Mouse (Mus musculus) layer of hippocampus, adult 18-20 months (tissue): Measurements from ENCODE around the gene Asf1b. TPM values are rescaled to one million over a fixed set of nuclear protein-coding genes. Genes with fewer than 3 reads are reported as not detected.
A peak's percentile ranks its signal among the peaks of the same experiment; 100 is the strongest.
"Not testable (repeated sequence)": the region's sequence is repeated elsewhere in the genome, so short reads cannot be mapped to it uniquely, and the experiment has no call there.

Experiments
- DNase-seq, 2 experiments: peaks; one replicate each; pipeline ENCODE4 v3.0.0; 2022; ENCODE audit warnings: low spot score in 2 of 2
- total RNA-seq, 2 experiments: library from RNA; stranded (reverse); gene quantifications; 2 replicates each; pipeline ENCODE4 v1.2.3; 2021

Gene Asf1b
- total RNA-seq, 2 experiments from 2014 or later = 0.36 to 0.47 TPM

GRCm38 (mm10) chr8:83994030-83994429 lies 38.7 kb downstream of the Asf1b start:
- DNase-seq = no peak

DNA sequence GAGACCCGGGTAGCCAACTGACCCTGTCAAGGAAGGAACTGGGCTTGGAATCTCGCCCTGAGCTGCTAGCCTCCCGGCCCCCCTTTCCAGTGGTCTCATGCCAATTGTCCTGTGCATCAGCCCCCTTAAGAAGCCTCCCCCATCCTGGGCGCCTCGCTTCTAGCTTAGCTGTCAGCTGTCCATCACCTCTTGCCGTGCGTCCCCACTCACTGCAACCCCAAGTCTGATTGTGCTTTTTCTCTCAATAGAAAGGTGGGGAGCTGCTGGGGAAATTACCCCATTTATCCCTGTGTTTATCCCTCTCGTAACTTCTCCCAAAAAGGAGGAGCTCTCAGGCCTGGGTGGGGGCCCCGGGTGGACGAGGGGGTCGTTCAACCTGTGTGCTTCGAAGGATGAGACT lies 40.7 kb downstream of the Asf1b start:
- DNase-seq = no peak

- peak in 1 of 2 experiments; percentile 80 for DNase-seq
Measured at GRCm38 (mm10) chr8:83996567-83997505, 41.5 kb downstream of the Asf1b start.

GRCm38 (mm10) chr8:83997511-83998141 lies 42.3 kb downstream of the Asf1b start, which contains the start of gene Samd1:
Gene Samd1, plus strand, starts transcription at chr8:83997672.
- DNase-seq = peak in 1 of 2 experiments; percentile 59

- peak in 1 of 2 experiments; percentile 57 for DNase-seq
Measured at GRCm38 (mm10) chr8:83998231-83999056, 43.1 kb downstream of the Asf1b start.

- no peak for DNase-seq
Measured at GRCm38 (mm10) chr8:83999057-83999705, 43.9 kb downstream of the Asf1b start.

GRCm38 (mm10) chr8:83999825-84000224 lies 44.5 kb downstream of the Asf1b start:
- no peak for DNase-seq

DNA sequence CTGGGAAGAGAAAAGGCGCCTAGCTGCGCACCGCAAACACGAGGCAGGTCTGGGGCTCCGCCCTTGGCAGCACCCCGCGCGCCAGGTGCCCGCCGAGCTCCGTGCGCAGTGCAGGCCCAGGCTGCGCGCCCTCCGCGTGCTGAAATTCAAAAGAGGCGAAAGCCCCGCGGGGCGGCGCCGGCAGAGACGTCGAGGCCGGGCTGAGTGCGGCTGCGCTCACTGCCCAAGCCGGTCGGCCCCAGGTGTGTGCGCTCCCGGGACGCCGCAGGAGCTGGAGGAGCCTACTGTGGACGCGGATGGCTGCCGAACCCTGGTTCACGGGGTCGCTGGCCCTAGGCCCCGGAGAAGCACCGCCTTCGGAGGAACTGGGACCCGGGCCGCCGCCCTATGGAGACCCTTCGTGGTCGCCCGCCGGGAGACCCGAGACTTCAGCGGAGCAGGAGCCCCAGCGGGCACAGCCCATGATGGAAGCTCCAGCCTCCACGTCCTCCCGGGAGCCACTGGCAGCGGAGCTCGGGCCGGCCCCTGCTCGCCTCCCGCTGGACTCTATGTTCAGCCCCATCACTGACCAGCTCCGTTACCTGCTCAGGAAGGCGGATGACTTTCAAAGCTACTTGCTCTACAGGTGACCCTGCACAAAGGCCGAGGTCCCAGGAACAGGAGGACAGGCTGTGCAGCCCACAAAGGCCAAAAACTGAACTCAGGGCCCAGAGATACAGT lies 46.1 kb downstream of the Asf1b start, which contains the start of gene 1700067K01Rik:
Gene 1700067K01Rik, plus strand, starts transcription at position 222 of the 720 bp plus-strand sequence.
- DNase-seq = no peak

DNA sequence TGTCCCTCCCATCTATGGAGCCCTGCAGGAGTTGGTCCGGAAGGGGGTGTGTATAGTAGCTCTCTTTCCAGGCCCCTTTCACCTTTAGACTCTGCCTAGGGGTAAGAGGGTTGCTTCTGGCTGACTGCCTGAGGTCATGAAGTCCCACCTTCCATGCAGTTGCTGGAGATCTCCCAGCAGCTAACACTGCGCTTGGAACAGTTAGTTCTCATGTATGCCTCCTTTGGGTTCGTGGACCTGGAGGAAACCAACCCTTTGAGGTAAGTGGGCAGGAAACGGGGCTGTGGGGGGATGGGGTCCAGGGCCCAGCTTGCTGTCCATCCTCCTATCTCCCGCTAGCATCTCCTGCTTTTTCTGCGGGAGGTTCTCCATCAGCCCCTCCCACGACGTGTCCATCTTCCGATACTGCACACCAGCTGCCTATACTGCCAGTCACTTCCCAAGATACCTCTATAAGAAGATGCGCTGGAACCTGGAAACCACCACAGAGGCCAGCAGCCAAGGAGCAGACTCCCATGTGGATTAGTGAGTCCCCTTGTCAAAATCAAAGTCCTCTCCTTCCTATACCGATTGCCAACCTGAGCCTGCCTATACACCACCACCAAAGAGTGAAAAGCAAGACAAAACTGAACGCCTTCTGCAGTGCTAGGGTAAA lies 47.8 kb downstream of the Asf1b start:
- no peak for DNase-seq

- no peak for DNase-seq
Measured at GRCm38 (mm10) chr8:84003612-84004246, 48.4 kb downstream of the Asf1b start.

DNA sequence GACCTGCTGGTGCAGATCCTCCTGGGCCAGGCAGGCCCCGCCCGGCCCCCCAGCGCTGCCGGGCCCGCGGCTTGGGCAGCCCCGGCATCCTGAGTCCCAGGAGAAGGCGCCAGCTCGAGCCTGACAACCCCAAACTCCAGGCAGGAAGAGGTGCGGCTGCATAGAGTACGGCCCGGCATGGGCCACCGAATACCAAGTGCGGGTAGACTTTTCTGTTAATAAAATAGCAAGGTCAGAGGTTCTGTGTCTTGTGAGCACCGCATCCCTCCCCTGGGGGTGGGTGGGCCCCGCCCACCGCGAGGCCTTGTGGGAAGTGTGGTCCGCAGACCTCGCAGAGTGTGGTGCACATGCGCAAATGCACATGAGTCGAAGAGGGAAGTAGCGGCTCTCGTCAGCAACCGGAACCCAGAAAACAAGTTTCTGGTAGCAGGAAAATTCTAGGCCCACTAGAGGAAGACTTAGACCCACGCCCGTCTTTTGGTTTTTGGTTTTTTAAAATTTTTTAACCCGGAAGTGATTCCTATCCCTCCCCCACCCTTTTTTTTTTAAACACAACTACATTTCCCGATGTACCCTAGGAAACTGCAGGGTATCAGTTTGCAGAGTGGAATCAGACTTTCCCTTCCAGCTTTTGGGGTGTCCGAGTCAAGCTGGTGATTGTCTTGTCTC lies 49.4 kb downstream of the Asf1b start:
- peak; percentile 90 to 95 for DNase-seq

GRCm38 (mm10) chr8:84005502-84005901 lies 50.2 kb downstream of the Asf1b start:
- DNase-seq = not testable (repeated sequence)

GRCm38 (mm10) chr8:84008362-84008761 lies 53.1 kb downstream of the Asf1b start:
- no peak for DNase-seq

DNA sequence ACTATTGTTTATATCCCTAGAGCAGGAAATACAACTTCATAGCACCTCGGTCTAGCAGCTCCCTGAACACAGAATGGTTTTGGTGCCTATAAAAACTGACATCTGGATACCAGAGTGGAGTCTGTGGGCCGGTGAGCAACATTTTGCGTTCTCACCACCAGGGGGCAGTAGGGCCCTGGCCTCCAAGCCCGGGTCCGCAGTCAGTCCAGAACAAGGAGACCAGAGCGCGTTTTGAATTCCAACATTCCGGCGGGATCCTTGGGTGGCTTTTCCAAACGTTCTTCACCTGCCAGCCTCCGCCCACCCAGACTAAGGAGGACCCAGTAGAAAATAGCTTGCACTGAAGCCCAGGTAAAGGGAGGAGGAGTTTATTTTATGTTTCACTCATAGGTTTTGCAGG lies 54.6 kb downstream of the Asf1b start:
- peak; percentile 70 to 90 for DNase-seq

- DNase-seq = peak in 1 of 2 experiments; percentile 72
Measured at GRCm38 (mm10) chr8:84010625-84011611, 55.6 kb downstream of the Asf1b start.

DNA sequence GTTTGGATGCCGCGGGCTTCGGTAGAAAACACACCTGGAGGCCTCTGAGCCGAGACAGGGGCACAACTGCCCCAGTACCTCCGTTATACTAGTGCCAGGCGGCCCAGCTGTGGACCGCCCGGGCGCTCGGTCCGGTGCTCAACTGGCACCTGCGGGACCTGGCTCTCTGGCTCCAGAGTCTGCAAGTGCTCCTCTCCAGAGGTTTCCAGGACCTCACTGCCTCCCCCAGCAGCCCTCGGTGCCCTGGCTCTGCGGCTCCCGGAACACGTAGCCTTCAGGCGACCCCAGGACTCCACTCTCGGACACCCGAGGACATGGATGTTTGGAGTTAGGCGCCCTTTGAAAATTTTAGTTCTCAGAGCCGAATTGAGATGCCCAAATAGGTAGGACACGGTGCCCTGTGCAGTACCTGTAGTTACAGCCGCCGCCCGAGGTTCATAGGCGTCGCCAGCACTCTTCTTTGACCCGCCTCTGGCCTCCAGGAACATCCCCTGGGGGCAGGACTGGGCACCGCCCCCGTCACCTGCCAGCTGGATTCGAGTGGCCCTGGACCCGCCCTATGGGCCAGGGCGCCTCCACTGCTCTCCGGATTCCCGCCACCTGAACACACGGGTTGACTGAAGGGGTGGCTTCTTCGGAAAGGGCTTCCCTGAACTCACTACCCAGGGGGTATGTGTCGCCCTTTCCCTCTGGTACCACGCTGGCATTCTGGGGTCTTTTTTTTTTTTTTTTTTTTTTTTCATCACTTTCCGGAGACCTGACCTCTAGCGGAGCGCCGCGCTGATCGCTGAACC lies 56.6 kb downstream of the Asf1b start, which contains the start of gene 2210011C24Rik:
Gene 2210011C24Rik, minus strand, starts transcription at position 467 of the 794 bp plus-strand sequence.
- DNase-seq = no peak
